Mouse (Mus musculus): ENCODE data around the gene Trim44.

- TF ChIP-seq GATA1 (IDR thresholded peaks at IDR 0.05; ENCODE audit: low read depth, low read length) (no peak), BHLHE40 (IDR thresholded peaks at IDR 0.05; ENCODE audit: borderline replicate concordance, low read depth, low read length) (no peak), CTCF (IDR thresholded peaks at IDR 0.05 in 2 of 3, conservative IDR thresholded peaks at IDR 0.05 in 1 of 3; ENCODE audit: control insufficient read depth in 1 of 3, insufficient read depth in 1 of 3, low read depth in 2 of 3, low read length in 3 of 3, poor library complexity in 1 of 3, severe bottlenecking in 1 of 3) (no peak), SIN3A (IDR thresholded peaks at IDR 0.05; ENCODE audit: low read length) (no peak), NRF1 (IDR thresholded peaks at IDR 0.05; ENCODE audit: insufficient read depth, low read depth, low read length, poor library complexity, severe bottlenecking) (no peak), MEF2A (IDR thresholded peaks at IDR 0.05; ENCODE audit: extremely low read depth, insufficient replicate concordance, low read depth, low read length, poor library complexity, severe bottlenecking) (no peak), ZMIZ1 (IDR thresholded peaks at IDR 0.05; ENCODE audit: low read depth, low read length) (no peak), RAD21 (IDR thresholded peaks at IDR 0.05; ENCODE audit: low read depth, low read length) (no peak), POLR2A (IDR thresholded peaks at IDR 0.05; ENCODE audit: control insufficient read depth in 1 of 2, insufficient read depth in 1 of 2, low read depth in 1 of 2, low read length in 2 of 2, poor library complexity in 1 of 2) (no peak), ELF1 (IDR thresholded peaks at IDR 0.05; ENCODE audit: low read depth, low read length) (no peak), SMC3 (IDR thresholded peaks at IDR 0.05; ENCODE audit: low read depth, low read length) (no peak), MXI1 (IDR thresholded peaks at IDR 0.05; ENCODE audit: low read depth, low read length) (no peak)
These were observed 139.9 kb downstream of the Trim44 start for GRCm38 (mm10) chr2:102267582-102268339.
